Mouse (Mus musculus) midbrain, embryonic 12.5 days (tissue): ENCODE results near the gene Rccd1. TPM values are rescaled to one million over a fixed set of nuclear protein-coding genes. Genes with fewer than 3 reads are reported as not detected.

Source experiments
- ATAC-seq: fragments of 200-750 bp; cut with Nextera tagmentation; 2 replicates; pipeline ENCODE4 v1.8.0; 2017; ENCODE audit warnings: low read depth, moderate TSS enrichment, moderate library complexity; ENCODE audit not compliant: low FRiP score
- H3K27ac ChIP-seq: fragments of 300-500 bp; sonication (generic); replicated peaks from 2 replicates; pipeline ENCODE4 v1.5.1; 2016; ENCODE audit warnings: mild to moderate bottlenecking
- H3K27me3 ChIP-seq: fragments of 300-500 bp; sonication (generic); 2 replicates; pipeline ENCODE4 v1.6.1; 2016; ENCODE audit warnings: mild to moderate bottlenecking
- H3K36me3 ChIP-seq: fragments of 300-500 bp; sonication (generic); 2 replicates; pipeline ENCODE4 v1.6.1; 2016
- H3K4me1 ChIP-seq: fragments of 300-500 bp; sonication (generic); 2 replicates; pipeline ENCODE4 v1.6.1; 2016
- H3K4me2 ChIP-seq: fragments of 300-500 bp; sonication (generic); replicated peaks from 2 replicates; pipeline ENCODE4 v1.6.1; 2016; ENCODE audit warnings: mild to moderate bottlenecking, moderate library complexity
- H3K4me3 ChIP-seq: fragments of 300-500 bp; sonication (generic); 2 replicates; pipeline ENCODE4 v1.5.1; 2016; ENCODE audit warnings: mild to moderate bottlenecking
- H3K9ac ChIP-seq: fragments of 300-500 bp; sonication (generic); replicated peaks from 2 replicates; pipeline ENCODE4 v1.6.1; 2016; ENCODE audit warnings: mild to moderate bottlenecking, moderate library complexity
- H3K9me3 ChIP-seq: fragments of 300-500 bp; sonication (generic); 2 replicates; pipeline ENCODE4 v1.6.1; 2016; ENCODE audit warnings: mild to moderate bottlenecking
- WGBS: fragments of 180-500 bp; shearing (Covaris S2); methylation state at CpG from one replicate; pipeline ENCODE4 v1.1.7; 2016; 5-methylcytosine and 5-hydroxymethylcytosine counted together
- polyA plus RNA-seq: library from polyadenylated mRNA; unstranded; fragments of >200 nt; fragmentation: Nextera tagmentation; extraction: Ambion mirVana; gene quantifications from 2 replicates; pipeline ENCODE4 v1.2.1, GENCODE M21; 2016

Gene Rccd1
- polyA plus RNA-seq, 1 experiment from 2014 or later = 14.2 TPM

GRCm38 (mm10) chr7:80246148-80246721 is 78.0 kb downstream of the Rccd1 start, which contains the start of gene Ttll13:
Gene Ttll13, plus strand, starts transcription at chr7:80246376.
- peak within 1 kb of the TSS; percentile 55 for H3K4me2 ChIP-seq
- under 1% methylated on average over 48 of the region's 48 CpGs for WGBS
- H3K9me3 ChIP-seq = no peaks in the 10 kb centered on the region
- peak; percentile 98 for ATAC-seq
- H3K36me3 ChIP-seq = no peaks in the 10 kb centered on the region; the same call in 1 of the 2 replicates
- H3K4me3 ChIP-seq = peak within 1 kb of the TSS; percentile 50
- peak within 1 kb of the TSS; percentile 62 for H3K9ac ChIP-seq
- peaks cover 8% of the 10 kb centered on the region; the same call in 1 of the 2 replicates for H3K27me3 ChIP-seq
- peak within 1 kb of the TSS; percentile 88 for H3K27ac ChIP-seq
- H3K4me1 ChIP-seq = no peaks in the 10 kb centered on the region

GRCm38 (mm10) chr7:80244851-80245250 is 79.4 kb downstream of the Rccd1 start:
- no peak for ATAC-seq
- H3K36me3 ChIP-seq = peaks cover 5% of the 10 kb centered on the region
- no peaks in the 10 kb centered on the region for H3K4me1 ChIP-seq
- H3K27ac ChIP-seq = no peak overlapping the region
- no peaks in the 10 kb centered on the region for H3K9me3 ChIP-seq
- H3K27me3 ChIP-seq = no peaks in the 10 kb centered on the region
- WGBS = 90% methylated on average over 4 of the region's 4 CpGs
- H3K9ac ChIP-seq = no peak overlapping the region
- no peak overlapping the region for H3K4me2 ChIP-seq
- H3K4me3 ChIP-seq = no peak overlapping the region

Other genes starting within 250 kb of the Rccd1 start
- gene Idh2, start 209.1 kb downstream of the Rccd1 start, polyA plus RNA-seq = 331 and 347 TPM in 2 replicates
- 17.7 and 20.9 TPM in 2 replicates for gene Sema4b, start 137.6 kb downstream of the Rccd1 start, polyA plus RNA-seq
- 41.3 and 42.3 TPM in 2 replicates for gene Cib1, start 91.6 kb downstream of the Rccd1 start, polyA plus RNA-seq
- gene Gdpgp1, start 91.6 kb downstream of the Rccd1 start, polyA plus RNA-seq = 4.0 and 4.6 TPM in 2 replicates
- 1.9 and 2.4 TPM in 2 replicates for gene Ttll13, start 78.1 kb downstream of the Rccd1 start, polyA plus RNA-seq
- 56.7 and 57.5 TPM in 2 replicates for gene Ngrn, start 63.2 kb downstream of the Rccd1 start, polyA plus RNA-seq
- gene Vps33b, start 54.8 kb downstream of the Rccd1 start, polyA plus RNA-seq = 18.5 and 21.4 TPM in 2 replicates
- gene Prc1, start 30.0 kb downstream of the Rccd1 start, polyA plus RNA-seq = 175 and 180 TPM in 2 replicates
- 51.4 and 54.9 TPM in 2 replicates for gene Unc45a, start 16.6 kb upstream of the Rccd1 start, polyA plus RNA-seq
- gene Hddc3, start 18.6 kb upstream of the Rccd1 start, polyA plus RNA-seq = 24.3 and 24.8 TPM in 2 replicates
- gene Man2a2, start 46.9 kb upstream of the Rccd1 start, polyA plus RNA-seq = 23.1 and 26.0 TPM in 2 replicates
- gene Fes, start 63.5 kb upstream of the Rccd1 start, polyA plus RNA-seq = 7.1 and 11.3 TPM in 2 replicates
- 4.0 and 5.6 TPM in 2 replicates for gene Furin, start 81.0 kb upstream of the Rccd1 start, polyA plus RNA-seq
- gene Blm, start 210.7 kb upstream of the Rccd1 start, polyA plus RNA-seq = 35.3 and 36.4 TPM in 2 replicates